Mouse (Mus musculus) liver, embryonic 15.5 days (tissue): ENCODE data around the gene Aldh18a1. TPM values are rescaled to one million over a fixed set of nuclear protein-coding genes. Genes with fewer than 3 reads are reported as not detected.
"Not testable (repeated sequence)": the region's sequence is repeated elsewhere in the genome, so short reads cannot be mapped to it uniquely, and the experiment has no call there.

Experiments
- ATAC-seq: fragments of 200-750 bp; cut with Nextera tagmentation; 2 replicates; pipeline ENCODE4 v1.8.0; 2017; ENCODE audit warnings: moderate number of reproducible peaks, mild to moderate bottlenecking, moderate library complexity; ENCODE audit not compliant: insufficient read depth
- H3K27ac ChIP-seq: fragments of 300-500 bp; sonication (generic); replicated peaks from 2 replicates; pipeline ENCODE4 v1.5.1; 2015; ENCODE audit warnings: mild to moderate bottlenecking, inconsistent platforms
- H3K27me3 ChIP-seq: fragments of 300-500 bp; sonication (generic); 2 replicates; pipeline ENCODE4 v1.6.1; 2015; ENCODE audit warnings: mild to moderate bottlenecking, inconsistent platforms
- H3K36me3 ChIP-seq: fragments of 300-500 bp; sonication (generic); replicated peaks from 2 replicates; pipeline ENCODE4 v1.6.1; 2015; ENCODE audit warnings: moderate library complexity, mild to moderate bottlenecking, inconsistent platforms
- H3K4me1 ChIP-seq: fragments of 300-500 bp; sonication (generic); replicated peaks from 2 replicates; pipeline ENCODE4 v1.6.1; 2015; ENCODE audit warnings: inconsistent platforms
- H3K4me2 ChIP-seq: fragments of 300-500 bp; sonication (generic); 2 replicates; pipeline ENCODE4 v1.6.1; 2015; ENCODE audit warnings: moderate library complexity, mild to moderate bottlenecking, inconsistent platforms
- H3K4me3 ChIP-seq: fragments of 300-500 bp; sonication (generic); replicated peaks from 2 replicates; pipeline ENCODE4 v1.5.1; 2015; ENCODE audit warnings: mild to moderate bottlenecking, inconsistent platforms
- H3K9ac ChIP-seq: fragments of 300-500 bp; sonication (generic); 2 replicates; pipeline ENCODE4 v1.6.1; 2015; ENCODE audit warnings: moderate library complexity, mild to moderate bottlenecking, inconsistent platforms
- H3K9me3 ChIP-seq: fragments of 300-500 bp; sonication (generic); replicated peaks from 2 replicates; pipeline ENCODE4 v1.6.1; 2016; ENCODE audit warnings: inconsistent platforms
- WGBS: fragments of 180-500 bp; shearing (Covaris S2); methylation state at CpG from one replicate; pipeline ENCODE4 v1.1.7; 2015; ENCODE audit warnings: mixed read lengths; ENCODE audit not compliant: insufficient replicate concordance; 5-methylcytosine and 5-hydroxymethylcytosine counted together
- polyA plus RNA-seq: library from polyadenylated mRNA; unstranded; fragments of >200 nt; fragmentation: Nextera tagmentation; extraction: Ambion mirVana; gene quantifications from 2 replicates; pipeline ENCODE4 v1.2.1, GENCODE M21; 2015

Gene Aldh18a1
- polyA plus RNA-seq, 1 experiment from 2014 or later, result 29.0 TPM

GRCm38 (mm10) chr19:40586908-40587307 lies 1.4 kb downstream of the Aldh18a1 start:
- H3K36me3 ChIP-seq, result peaks cover 29% of the 10 kb centered on the region
- 22% methylated on average over 7 of the region's 7 CpGs for WGBS
- H3K4me1 ChIP-seq, result peaks cover 37% of the 10 kb centered on the region
- no peaks in the 10 kb centered on the region for H3K27me3 ChIP-seq
- peak; percentile 16; the same call in 1 of the 2 replicates for ATAC-seq
- H3K9ac ChIP-seq, result peak overlapping the region; percentile 61
- peak overlapping the region; percentile 88 for H3K4me2 ChIP-seq
- peak overlapping the region; percentile 73 for H3K4me3 ChIP-seq
- H3K27ac ChIP-seq, result peak overlapping the region; percentile 73
- H3K9me3 ChIP-seq, result no peaks in the 10 kb centered on the region

GRCm38 (mm10) chr19:40581662-40582061 lies 6.6 kb downstream of the Aldh18a1 start:
- H3K9me3 ChIP-seq, result no peaks in the 10 kb centered on the region
- ATAC-seq, result no peak
- 78% methylated on average over 5 of the region's 5 CpGs for WGBS
- no peaks in the 10 kb centered on the region for H3K27me3 ChIP-seq
- H3K27ac ChIP-seq, result no peak overlapping the region
- no peak overlapping the region for H3K4me3 ChIP-seq
- H3K4me1 ChIP-seq, result peaks cover 20% of the 10 kb centered on the region
- no peak overlapping the region for H3K4me2 ChIP-seq
- H3K9ac ChIP-seq, result no peak overlapping the region
- H3K36me3 ChIP-seq, result peaks cover 78% of the 10 kb centered on the region

- no peak overlapping the region for H3K4me2 ChIP-seq
- no peak for ATAC-seq
- peaks cover 13% of the 10 kb centered on the region for H3K4me1 ChIP-seq
- no peak overlapping the region for H3K9ac ChIP-seq
- H3K9me3 ChIP-seq, result no peaks in the 10 kb centered on the region
- peaks cover 82% of the 10 kb centered on the region for H3K36me3 ChIP-seq
- H3K27ac ChIP-seq, result no peak overlapping the region
- H3K27me3 ChIP-seq, result no peaks in the 10 kb centered on the region
- 43% methylated on average over 2 of the region's 2 CpGs for WGBS
- no peak overlapping the region for H3K4me3 ChIP-seq
Measured at GRCm38 (mm10) chr19:40580902-40581301, 7.4 kb downstream of the Aldh18a1 start.

DNA sequence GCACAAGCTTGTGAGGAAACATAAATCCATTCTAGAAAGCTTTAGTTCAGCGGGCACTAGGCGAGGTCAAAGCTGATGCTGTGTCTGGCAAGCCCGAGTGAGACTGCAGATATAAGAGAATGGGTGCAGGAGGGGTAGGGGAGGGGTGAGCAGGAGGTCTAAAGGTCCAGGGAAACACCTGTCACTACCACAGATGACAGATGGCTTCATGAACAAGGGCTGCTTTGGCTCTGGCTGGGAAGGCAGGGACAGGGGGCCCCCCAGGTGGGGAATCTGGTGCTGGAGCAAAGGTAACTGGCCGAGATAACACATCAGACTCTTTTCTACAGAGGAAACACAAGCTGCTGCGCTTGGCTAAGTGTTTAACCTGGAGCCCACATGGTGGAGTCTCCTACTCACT lies 12.8 kb downstream of the Aldh18a1 start:
- no peaks in the 10 kb centered on the region for H3K9me3 ChIP-seq
- 76% methylated on average over 5 of the region's 5 CpGs for WGBS
- ATAC-seq, result no peak
- no peak overlapping the region for H3K4me2 ChIP-seq
- H3K27me3 ChIP-seq, result no peaks in the 10 kb centered on the region
- no peak overlapping the region for H3K9ac ChIP-seq
- no peak overlapping the region for H3K4me3 ChIP-seq
- no peaks in the 10 kb centered on the region; the same call in 1 of the 2 replicates for H3K4me1 ChIP-seq
- peaks cover 95% of the 10 kb centered on the region for H3K36me3 ChIP-seq
- no peak overlapping the region for H3K27ac ChIP-seq

DNA sequence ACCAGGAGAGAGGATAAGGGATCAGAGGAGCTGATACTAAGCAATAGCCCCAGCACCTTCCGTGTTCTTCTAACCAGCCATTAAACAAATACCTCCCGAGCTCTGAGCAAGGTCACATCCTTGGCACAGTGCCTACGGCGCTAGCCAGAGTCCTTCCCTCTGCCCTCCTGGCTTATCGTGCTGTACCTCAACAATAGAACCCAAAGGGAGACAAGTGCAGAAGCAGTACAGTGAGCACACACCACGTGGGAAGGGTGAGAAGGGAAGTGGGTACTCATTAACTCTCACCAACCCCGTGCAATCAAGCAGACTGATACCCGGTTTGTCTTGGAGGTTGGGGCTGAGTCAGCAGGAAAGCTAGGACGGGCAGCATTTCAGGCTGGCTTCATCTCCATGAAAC lies 17.5 kb downstream of the Aldh18a1 start:
- 77% methylated on average over 9 of the region's 9 CpGs for WGBS
- no peak overlapping the region for H3K27ac ChIP-seq
- ATAC-seq, result no peak

DNA sequence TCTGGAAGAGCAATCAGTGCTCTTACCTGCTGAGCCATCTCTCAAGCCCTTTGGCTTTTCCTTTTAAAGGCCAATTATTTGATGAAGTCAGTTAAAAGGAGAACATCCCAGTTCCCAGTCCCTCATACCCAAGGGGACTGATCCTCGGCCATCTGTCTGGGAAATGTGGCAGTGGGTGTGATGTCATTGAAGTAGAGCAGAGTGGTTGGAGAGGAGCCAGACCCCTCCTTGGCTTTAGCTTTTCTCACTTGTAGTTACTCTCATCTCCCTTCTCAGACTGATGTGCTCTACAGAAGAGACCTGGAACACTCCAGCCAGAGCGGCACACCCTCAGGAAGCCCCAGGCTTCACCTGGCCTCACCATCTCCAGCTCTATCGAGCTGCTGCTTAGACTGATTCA lies 20.6 kb downstream of the Aldh18a1 start:
- no peak overlapping the region for H3K27ac ChIP-seq
- no peak overlapping the region for H3K4me3 ChIP-seq
- WGBS, result 82% methylated on average over 3 of the region's 3 CpGs
- H3K4me2 ChIP-seq, result no peak overlapping the region
- H3K36me3 ChIP-seq, result peaks cover 97% of the 10 kb centered on the region
- H3K9ac ChIP-seq, result no peak overlapping the region
- 0 out of 2 replicates have a peak, but pooled peaks cover 6% of the 10 kb centered on the region for H3K9me3 ChIP-seq
- no peak for ATAC-seq
- H3K4me1 ChIP-seq, result no peaks in the 10 kb centered on the region
- no peaks in the 10 kb centered on the region for H3K27me3 ChIP-seq

More for the DNA sequence above, 17.5 kb downstream of the Aldh18a1 start:
- 0 out of 2 replicates have a peak, but pooled peaks cover 6% of the 10 kb centered on the region for H3K9me3 ChIP-seq
- H3K9ac ChIP-seq, result no peak overlapping the region
- H3K4me2 ChIP-seq, result no peak overlapping the region
- H3K27me3 ChIP-seq, result no peaks in the 10 kb centered on the region
- no peak overlapping the region for H3K4me3 ChIP-seq
- peaks cover 98% of the 10 kb centered on the region for H3K36me3 ChIP-seq
- H3K4me1 ChIP-seq, result no peaks in the 10 kb centered on the region

- H3K27me3 ChIP-seq, result no peaks in the 10 kb centered on the region
- H3K4me2 ChIP-seq, result no peak overlapping the region
- H3K9ac ChIP-seq, result no peak overlapping the region
- no peak overlapping the region for H3K27ac ChIP-seq
- no peaks in the 10 kb centered on the region for H3K4me1 ChIP-seq
- no peak for ATAC-seq
- H3K9me3 ChIP-seq, result no peaks in the 10 kb centered on the region
- H3K4me3 ChIP-seq, result no peak overlapping the region
- WGBS, result 75% methylated on average over 10 of the region's 10 CpGs
- H3K36me3 ChIP-seq, result peaks cover 74% of the 10 kb centered on the region
Measured at GRCm38 (mm10) chr19:40563880-40564645, 24.2 kb downstream of the Aldh18a1 start.

- H3K36me3 ChIP-seq, result peaks cover 69% of the 10 kb centered on the region
- not testable (repeated sequence) for H3K4me3 ChIP-seq, H3K27me3 ChIP-seq, H3K9me3 ChIP-seq, H3K4me1 ChIP-seq, H3K4me2 ChIP-seq, H3K27ac ChIP-seq, H3K9ac ChIP-seq
- WGBS, result 86% methylated on average over 15 of the region's 31 CpGs
- peak; percentile 54 for ATAC-seq
Measured at GRCm38 (mm10) chr19:40561521-40561920, 26.7 kb downstream of the Aldh18a1 start.

DNA sequence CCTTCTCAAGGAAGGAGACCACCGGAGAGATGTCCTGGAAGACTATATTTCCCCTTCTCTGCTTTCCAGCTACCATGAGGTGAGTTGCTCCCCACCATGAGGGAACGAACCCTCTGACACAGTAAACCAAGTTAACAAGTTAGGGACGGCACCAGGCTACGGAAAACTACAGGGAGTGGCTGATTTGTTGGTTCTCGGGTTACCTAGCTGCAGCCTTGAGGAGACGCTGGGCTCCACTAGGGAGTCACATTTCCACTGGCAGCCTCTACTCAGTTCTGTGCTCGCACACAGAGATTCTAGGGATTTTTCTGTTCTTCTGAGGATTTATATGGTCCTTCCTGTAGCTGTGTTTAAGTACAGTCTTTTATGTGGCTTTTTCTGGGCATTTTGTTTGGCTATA lies 32.2 kb downstream of the Aldh18a1 start:
- H3K9me3 ChIP-seq, result no peaks in the 10 kb centered on the region
- H3K27me3 ChIP-seq, result no peaks in the 10 kb centered on the region
- H3K27ac ChIP-seq, result no peak overlapping the region
- H3K4me1 ChIP-seq, result peaks cover 37% of the 10 kb centered on the region
- no peak overlapping the region for H3K9ac ChIP-seq
- no peak overlapping the region for H3K4me3 ChIP-seq
- H3K36me3 ChIP-seq, result peaks cover 67% of the 10 kb centered on the region
- H3K4me2 ChIP-seq, result no peak overlapping the region
- no peak for ATAC-seq
- WGBS, result 86% methylated on average over 7 of the region's 7 CpGs

- Histone ChIP-seq H3K9ac (no peak overlapping the region), H3K27ac (no peak overlapping the region), H3K27me3 (no peaks in the 10 kb centered on the region), H3K36me3 (peaks cover 76% of the 10 kb centered on the region), H3K4me3 (no peak overlapping the region), H3K4me2 (no peak overlapping the region), H3K4me1 (peaks cover 37% of the 10 kb centered on the region), H3K9me3 (no peaks in the 10 kb centered on the region)
- no peak for ATAC-seq
- 90% methylated on average over 8 of the region's 8 CpGs for WGBS
Measured at GRCm38 (mm10) chr19:40555136-40555535, 33.1 kb downstream of the Aldh18a1 start.

- Histone ChIP-seq H3K9me3 (no peaks in the 10 kb centered on the region), H3K27ac (peak overlapping the region; percentile 85), H3K27me3 (no peaks in the 10 kb centered on the region), H3K4me3 (no peak overlapping the region), H3K36me3 (peaks cover 76% of the 10 kb centered on the region), H3K4me2 (no peak overlapping the region), H3K9ac (no peak overlapping the region), H3K4me1 (peaks cover 37% of the 10 kb centered on the region)
- WGBS, result 83% methylated on average over 11 of the region's 11 CpGs
- ATAC-seq, result no peak
Measured at GRCm38 (mm10) chr19:40554343-40554742, 33.9 kb downstream of the Aldh18a1 start.
